Mouse (Mus musculus): ENCODE measurements around the gene Umodl1.

Gene Umodl1

DNA sequence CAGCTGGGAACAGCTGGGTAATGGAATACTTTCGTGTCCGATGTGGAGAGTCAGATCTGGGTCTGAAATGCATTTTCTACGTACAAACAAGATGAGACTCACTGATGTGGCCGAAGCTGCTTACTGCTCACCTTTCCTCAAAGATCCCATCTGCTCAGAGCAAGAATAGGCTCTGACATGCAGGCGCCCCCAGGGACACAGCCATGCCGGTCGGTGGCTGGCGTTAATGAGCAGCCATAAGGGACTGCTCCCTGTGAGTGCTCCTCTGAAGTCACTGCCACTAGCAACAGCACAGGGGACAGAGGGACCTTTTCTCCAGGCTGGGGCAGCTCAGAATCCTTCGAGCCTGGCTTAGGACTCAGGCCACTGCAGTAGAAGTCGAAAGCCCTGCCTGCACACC is at the start of gene Umodl1:
Gene Umodl1, plus strand, starts transcription at position 301 of the 400 bp plus-strand sequence.
- DNase-seq (ENCODE audit: low spot score) = no peak

DNA sequence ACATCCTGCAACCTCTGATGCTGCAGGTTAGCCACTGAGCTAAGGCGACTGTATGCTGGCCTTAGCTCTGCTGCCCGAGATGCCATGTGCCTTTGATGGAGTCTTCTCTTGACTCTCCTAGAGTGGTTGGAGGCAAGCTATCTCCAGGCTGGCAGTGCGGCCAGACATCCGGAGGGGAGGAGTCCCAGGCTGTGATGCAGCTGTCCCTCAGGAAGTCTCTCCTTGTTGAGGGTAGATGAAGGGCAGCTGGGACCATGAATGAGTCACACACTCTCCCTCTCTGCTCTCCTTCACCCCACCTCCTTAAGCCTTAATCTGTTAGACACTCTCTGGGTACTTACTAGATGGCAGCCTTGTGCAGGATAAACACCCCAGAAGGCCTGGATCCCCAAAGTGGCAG is 46.9 kb upstream of the Umodl1 start:
- DNase-seq (ENCODE audit: low spot score) = no peak

GRCm38 (mm10) chr17:30910866-30911731 is 43.3 kb upstream of the Umodl1 start:
- DNase-seq (ENCODE audit: low spot score) = no peak

- DNase-seq (ENCODE audit: low spot score) = no peak
Measured at GRCm38 (mm10) chr17:30911732-30912088, 42.7 kb upstream of the Umodl1 start.

DNA sequence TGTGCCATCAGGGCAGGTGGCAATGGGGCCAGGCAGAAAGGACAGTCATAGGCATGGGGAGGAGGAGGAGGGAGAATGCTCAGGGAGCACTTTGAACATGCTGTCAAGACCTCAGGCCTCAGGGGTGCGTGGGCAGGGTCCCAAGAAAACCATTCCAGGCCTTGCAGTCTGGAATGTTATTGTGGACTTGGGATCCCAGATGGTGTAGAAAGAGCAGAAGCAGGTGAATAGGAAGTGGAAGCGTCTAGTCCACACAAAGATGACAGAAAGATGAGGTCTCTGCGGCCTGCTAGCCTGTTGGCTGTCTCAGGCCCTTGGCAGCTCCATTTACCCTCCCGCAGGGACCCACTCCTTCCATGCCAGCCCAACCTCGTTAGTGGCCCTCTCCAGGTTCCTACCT is 41.9 kb upstream of the Umodl1 start:
- DNase-seq (ENCODE audit: low spot score) = no peak

DNA sequence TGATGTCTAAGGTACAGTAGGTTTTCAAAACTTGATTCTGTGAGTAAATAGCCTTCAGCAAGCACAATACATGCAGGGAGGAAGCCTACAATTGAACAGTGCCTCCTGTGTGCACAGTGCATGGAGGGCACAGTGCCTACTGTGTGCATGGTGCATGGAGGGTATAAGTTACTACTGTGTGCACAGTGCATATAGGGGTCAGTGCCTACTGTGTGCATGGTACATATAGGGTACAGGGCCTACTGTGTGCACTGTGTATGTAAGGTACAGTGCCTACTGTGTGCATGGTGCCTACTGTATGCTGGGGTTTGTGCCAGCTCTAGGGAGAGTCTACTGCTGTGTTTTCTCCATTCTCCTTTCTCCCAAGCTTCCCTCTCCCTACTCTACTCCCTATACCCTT is 40.2 kb upstream of the Umodl1 start:
- no peak for DNase-seq (ENCODE audit: low spot score)

- DNase-seq (ENCODE audit: low spot score) = no peak
Measured at GRCm38 (mm10) chr17:30923566-30923965, 30.9 kb upstream of the Umodl1 start.

DNA sequence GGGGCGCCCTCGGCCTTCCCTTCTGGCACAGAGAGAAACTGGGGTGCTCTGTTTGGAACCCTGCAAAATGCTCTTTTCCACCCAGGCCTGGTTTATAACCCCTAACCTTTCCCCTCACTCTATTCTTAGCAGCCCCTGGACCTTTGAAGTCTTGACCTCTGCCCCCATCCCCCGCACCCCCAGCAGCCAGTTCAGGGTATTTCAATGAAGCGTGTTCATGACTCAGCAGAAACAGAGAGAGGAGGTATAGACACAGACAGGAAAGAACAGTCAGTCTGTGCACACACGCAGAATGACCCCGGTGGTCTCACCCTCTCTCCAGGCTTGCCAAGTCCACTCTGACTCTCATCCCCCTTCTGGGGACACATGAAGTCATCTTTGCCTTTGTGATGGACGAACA is 23.6 kb upstream of the Umodl1 start:
- DNase-seq (ENCODE audit: low spot score) = no peak

DNA sequence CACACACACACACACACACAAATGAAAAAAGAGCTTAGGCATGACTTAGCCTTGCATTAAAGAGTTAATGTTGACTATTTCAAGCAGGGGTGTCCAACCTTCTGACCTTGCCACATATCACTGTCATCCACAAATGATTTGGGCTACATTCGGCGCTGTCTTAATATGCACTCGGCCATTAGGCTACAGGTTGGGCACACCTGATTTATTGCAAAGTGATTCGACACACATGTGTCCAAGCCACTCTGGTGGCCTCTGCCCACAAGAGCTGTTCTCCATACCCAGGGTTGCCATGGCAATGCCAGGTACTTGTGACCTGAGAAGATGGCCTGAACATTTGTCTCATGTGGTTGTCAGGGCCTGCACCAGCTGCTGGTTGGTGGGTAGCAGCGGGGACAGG is 21.6 kb upstream of the Umodl1 start:
- DNase-seq (ENCODE audit: low spot score) = no peak

GRCm38 (mm10) chr17:30935301-30935700 is 19.1 kb upstream of the Umodl1 start:
- no peak for DNase-seq (ENCODE audit: low spot score)

DNA sequence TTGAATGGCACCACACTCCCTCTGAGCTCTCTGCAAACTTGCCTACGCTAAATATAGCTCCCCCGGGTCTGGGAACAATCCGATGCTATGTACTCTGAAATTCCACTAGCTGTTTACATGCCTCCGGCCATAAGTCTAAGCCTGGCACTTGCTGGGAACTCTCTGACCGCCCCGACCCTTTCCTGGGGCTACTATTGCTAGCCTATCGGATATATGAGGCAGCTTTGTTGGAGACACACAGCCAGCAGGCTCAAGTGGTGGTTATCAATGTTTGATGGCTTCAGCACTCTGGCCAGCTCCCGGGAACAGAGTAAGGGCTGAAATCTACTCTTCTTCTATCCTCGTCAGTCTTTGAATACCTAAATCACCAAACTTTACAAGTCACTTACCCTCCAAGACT is 15.9 kb upstream of the Umodl1 start:
- no peak for DNase-seq (ENCODE audit: low spot score)

GRCm38 (mm10) chr17:30948382-30948781 is 6.1 kb upstream of the Umodl1 start:
- DNase-seq (ENCODE audit: low spot score) = no peak

DNA sequence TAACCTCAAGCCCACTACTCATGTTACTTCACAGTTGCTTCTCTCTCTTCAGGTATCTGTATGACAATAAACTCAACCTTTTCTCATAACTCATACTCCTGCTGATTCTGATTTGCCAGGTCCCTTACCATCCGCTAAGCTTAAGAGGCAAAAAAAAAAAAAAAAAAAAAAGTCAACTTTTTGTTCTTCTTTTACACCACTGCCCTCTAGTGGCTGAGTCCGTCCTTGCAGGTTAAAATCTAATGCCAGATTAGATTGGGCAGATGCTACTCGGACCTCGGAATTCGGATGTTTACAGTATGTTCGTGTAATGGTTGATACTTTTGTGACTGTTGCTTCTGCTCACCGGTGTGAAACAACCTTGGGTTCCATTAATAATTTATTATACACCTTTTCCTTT is 3.7 kb upstream of the Umodl1 start:
- DNase-seq (ENCODE audit: low spot score) = peak; percentile 83

DNA sequence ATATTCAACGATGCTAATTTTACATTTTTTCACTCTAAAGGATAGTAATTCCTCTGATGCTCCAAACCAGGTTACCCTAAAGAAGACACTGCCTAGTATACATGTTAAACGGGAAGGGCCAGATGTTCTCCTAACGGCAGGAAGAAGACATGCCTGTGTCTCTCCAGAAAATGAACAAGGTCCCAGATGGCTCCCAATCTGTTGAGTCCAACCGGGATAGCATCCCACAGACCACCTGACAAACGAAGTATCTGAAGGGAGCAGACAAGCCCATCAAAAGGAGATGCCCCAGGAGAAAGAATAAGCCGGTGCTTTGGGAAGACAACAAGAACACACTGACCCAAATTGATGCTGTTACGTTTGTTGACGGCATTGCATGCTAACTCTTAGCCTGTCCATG is 2.8 kb upstream of the Umodl1 start:
- DNase-seq (ENCODE audit: low spot score) = peak; percentile 30

DNA sequence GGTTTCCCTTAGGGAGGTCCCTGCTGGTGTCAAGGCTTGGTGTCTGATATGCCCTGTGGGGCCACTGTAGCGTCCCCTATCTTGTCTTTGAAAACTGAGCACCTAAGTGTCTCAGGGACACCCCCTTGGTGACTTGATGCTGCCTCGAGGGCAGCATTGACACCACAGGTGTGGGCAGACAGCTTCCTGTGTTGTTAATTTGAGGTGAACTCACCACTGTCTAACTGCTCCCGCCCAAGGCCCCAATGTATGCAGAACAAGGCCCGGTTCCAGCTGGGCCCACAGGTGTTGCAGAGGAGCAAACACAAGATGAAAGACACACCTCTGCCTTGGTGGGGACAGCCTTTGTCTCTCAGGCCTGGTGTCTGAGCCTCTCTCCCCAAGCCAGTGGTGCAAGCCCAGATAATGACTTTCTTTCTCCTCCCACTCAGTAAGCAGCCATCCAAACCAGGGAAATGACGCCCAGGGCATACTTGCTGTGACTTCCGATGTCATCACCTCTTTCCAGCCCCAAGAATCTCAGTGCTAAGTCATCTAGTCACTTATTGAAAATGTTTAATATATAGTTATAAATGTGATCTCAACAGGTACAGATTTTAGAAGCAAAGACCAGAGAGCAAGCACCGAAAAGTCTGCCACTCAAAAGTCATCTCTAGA is 7.6 kb downstream of the Umodl1 start:
- no peak for DNase-seq (ENCODE audit: low spot score)

GRCm38 (mm10) chr17:30962880-30963279 is 8.4 kb downstream of the Umodl1 start:
- no peak for DNase-seq (ENCODE audit: low spot score)

- DNase-seq (ENCODE audit: low spot score) = no peak
Measured at GRCm38 (mm10) chr17:30969983-30970382, 15.5 kb downstream of the Umodl1 start.

DNA sequence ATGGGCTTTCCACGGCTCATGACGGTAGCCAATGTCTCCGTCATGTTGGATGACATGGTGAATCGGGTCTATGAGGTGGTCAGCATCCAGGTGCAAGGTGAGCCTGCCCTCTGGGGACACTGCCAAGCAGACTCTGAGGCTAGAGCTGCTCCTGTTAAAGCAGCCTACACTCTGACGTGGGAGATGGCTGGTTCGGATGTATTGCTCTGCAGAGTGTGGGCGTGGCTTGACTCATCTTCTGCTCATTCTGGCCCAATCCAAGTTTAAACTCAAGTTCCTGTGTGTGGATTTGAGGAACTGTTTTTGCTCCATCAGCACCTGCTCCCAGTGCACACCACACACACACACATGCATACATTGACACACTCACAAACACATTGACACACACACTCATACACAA is 17.4 kb downstream of the Umodl1 start:
- DNase-seq (ENCODE audit: low spot score) = peak; percentile 41

DNA sequence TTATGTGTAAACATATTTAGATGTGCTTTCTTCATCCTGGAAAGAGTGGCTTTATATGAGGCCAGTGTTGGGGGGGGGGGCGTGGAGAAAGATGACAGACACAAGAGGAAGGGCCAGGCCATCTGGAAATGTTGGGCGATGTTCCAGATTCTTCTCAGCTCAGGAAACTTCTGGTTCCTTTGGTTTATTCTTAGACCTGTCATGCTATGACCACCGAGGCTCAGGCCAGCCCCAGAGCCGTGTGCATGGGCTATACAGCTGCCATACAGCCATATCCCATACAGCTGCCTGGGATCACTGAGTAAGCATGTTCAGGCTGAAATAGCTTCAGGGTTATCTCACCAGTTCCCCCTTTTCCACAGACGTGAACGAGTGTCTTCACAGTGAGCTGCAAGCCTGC is 18.9 kb downstream of the Umodl1 start:
- peak; percentile 31 for DNase-seq (ENCODE audit: low spot score)

- no peak for DNase-seq (ENCODE audit: low spot score)
Measured at GRCm38 (mm10) chr17:30977290-30977689, 22.9 kb downstream of the Umodl1 start.

- DNase-seq (ENCODE audit: low spot score) = no peak
Measured at GRCm38 (mm10) chr17:30978556-30978955, 24.1 kb downstream of the Umodl1 start.

DNA sequence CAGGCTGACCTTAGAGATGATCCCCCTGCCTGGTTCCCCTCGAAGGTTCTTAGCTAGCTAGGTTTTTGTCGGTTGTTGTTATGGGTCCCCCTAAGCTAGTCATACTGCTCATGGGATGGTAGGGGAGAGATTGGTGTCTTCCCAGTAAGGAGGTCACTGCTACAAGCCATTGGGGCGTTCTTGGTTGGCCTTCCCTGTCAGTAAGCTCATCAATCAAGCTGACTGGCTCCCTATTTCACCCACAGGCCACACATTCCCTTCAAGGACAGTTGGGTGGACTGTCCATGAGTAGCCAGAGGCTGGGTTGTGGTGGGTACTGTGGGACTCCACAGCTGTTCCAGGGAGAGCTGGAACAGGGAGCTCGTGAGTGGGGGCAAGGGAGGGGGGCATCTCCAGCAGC is 29.1 kb downstream of the Umodl1 start:
- DNase-seq (ENCODE audit: low spot score) = no peak

GRCm38 (mm10) chr17:30990254-30990653 is 35.8 kb downstream of the Umodl1 start:
- peak; percentile 18 for DNase-seq (ENCODE audit: low spot score)

- no peak for DNase-seq (ENCODE audit: low spot score)
Measured at GRCm38 (mm10) chr17:30996296-30996695, 41.9 kb downstream of the Umodl1 start.
